Mouse (Mus musculus): ENCODE results near the gene Xxylt1.

GRCm38 (mm10) chr16:30992568-30992967 is 88.7 kb downstream of the Xxylt1 start:
- TF ChIP-seq CTCF (IDR thresholded peaks at IDR 0.05; ENCODE audit: extremely low read depth, insufficient read depth, low read length), result no peak
- TF ChIP-seq POLR2A (IDR thresholded peaks at IDR 0.05; ENCODE audit: extremely low read depth, insufficient read depth, low read length), result no peak
